Mouse (Mus musculus): ENCODE data around the gene Prkar2b.

Prkar2b gene

DNA sequence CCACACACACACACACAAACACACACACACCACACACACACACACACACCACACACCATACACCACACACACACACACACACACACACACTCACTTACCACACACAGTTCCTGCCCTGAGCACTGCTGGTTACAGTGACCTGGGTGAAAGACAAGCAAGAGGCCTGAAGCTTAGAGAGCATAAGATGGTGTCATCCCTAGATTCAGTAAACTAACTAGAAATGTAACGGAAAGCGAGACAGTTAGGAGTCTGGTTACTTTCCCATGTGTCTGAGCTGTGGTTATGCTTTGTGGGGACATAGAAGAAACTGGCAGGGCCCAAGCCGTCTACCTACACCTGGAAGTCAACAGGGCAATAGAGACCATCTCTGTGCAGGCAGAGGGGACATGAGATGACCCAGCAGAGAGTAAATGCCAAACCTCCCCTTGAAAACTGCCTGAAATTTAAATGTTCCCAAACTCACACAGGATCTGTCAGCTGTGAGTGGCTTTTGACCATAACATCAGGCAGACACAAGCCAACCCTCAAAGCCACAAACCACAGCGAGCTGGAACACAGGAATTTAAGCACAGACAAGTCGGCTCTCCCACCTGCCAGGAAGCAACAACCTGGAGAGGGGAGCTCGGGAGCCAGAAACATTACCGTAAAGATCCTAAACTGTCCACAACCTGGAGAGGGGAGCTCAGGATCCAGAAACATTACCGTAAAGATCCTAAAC is 51.7 kb downstream of the Prkar2b start:
- no peak for DNase-seq (ENCODE audit: low read depth)

- no peak for DNase-seq (ENCODE audit: low read depth)
These were observed 52.4 kb downstream of the Prkar2b start for GRCm38 (mm10) chr12:32008728-32009127.

DNA sequence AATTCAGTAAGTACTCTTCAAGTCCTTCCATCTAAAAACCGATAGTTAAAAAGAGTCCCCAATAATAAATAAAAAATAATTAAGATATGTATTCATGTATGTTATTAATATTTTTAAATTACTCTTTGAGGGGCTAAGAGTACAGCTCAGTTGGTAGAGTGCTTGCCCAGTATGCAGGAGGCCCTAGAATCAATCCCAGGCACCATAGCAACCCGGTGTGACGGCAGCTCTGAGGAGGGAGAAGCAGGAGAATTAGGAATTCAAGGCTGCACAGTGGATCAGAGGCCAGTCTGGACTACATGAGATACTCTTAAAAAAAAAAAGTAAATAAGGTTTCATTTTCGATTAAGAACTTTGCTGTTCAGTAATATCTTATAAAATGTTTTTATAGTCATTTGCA is 53.5 kb downstream of the Prkar2b start:
- no peak for DNase-seq (ENCODE audit: low read depth)

DNA sequence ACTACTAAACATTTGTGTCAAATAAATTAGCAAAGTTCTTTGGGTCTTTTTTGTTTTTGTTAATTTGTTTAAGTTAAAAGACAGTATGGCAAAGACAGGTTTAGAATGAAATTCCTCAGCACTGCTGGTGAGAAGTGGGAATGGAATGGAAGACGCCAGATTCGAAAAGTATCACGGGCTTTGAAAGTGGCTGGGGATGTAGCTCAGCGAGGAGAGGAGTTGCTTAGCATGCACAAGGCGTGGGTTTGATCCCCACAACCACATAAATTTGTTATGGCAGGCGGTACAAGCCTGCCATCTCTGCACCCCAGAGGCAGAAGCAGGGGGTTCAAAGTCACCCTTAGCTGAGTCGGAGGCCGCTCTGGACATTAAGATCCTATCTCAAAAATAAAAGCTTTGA is 54.1 kb downstream of the Prkar2b start:
- no peak for DNase-seq (ENCODE audit: low read depth)

DNA sequence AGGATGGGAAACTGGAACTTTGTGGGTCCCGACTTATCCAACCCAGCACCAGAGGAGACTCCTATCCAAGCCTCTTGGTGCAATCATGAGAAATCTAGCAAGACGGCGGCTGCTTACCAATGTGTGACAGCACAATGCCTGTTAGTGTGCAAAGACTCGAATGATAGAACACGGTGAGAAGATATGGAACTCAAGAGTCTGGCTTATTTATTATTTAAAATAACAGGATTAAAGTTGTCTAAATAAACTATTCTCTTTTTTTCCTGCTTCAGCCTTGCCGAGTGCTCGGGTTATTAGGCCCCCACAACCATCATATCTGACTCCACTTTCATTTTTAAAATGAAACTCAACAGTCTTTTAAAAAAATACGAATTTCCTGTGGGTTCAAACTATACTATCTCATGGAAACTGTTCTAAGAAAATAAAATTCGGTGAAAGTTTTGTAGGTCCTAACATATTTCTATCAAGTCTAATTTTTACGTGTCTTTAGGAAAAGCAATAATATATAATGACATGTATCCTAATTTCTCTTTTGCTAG is 54.6 kb downstream of the Prkar2b start:
- no peak for DNase-seq (ENCODE audit: low read depth)

DNA sequence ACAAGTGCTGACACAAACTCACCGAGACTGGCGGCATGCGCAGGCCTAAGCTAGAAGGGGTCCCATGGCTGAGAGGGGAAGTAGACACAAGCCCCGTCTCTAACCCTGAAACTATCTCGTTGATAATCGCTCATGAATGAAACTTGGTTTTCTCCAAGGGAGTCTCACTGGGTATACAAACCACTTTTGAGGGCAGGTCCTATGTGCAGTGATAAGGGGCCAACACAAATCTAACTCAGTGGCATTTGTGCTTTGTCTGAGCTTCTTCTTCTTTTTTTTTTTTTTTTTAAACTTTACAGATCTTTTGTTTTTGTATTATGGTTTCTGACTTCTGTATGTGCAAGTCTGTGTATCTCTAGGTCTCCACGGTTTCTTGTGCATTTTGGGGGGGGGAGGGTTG is 60.6 kb downstream of the Prkar2b start:
- DNase-seq (ENCODE audit: low read depth): no peak

DNA sequence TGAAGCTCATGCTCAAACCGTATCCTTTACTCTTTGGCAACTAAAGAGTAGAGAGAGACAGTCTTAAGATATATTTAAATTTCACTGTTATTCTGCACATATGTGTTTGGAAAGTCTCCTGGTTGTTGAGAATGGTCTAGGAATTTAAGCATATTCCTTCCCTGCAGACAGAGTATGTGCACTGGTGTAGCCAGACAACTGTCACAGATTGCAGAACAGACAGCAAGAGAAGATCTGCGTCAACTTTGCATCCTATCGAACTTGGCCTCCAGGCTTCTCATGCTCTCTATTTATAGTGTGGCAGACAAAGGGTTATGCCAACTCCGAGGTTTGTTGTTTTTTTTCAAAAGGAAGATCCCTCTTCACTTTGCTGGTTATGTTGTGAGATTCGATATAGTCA is 62.4 kb downstream of the Prkar2b start:
- DNase-seq (ENCODE audit: low read depth): no peak

GRCm38 (mm10) chr12:31997328-31997878 is 63.7 kb downstream of the Prkar2b start:
- DNase-seq (ENCODE audit: low read depth): no peak

- peak; percentile 52 for DNase-seq (ENCODE audit: low read depth)
These were observed 64.2 kb downstream of the Prkar2b start for GRCm38 (mm10) chr12:31996877-31997276.

DNA sequence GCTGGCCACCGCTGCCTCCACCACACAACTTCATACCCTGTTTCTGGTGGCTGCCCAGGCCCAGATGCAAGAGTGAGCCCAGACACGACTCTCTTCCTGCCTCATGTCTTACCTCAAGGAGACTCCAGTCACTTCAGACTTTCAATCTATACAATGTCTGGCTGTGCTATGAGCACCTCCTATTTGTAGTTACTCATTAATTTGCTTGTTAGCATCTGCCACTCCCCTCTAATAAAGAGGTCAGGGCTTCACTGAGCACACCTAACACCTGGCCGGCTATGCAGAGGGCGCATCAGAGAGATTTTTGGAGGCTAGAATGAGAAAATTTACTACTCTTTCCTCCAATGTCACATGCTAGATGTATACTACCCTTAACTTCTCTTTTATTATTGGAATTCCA is 70.5 kb downstream of the Prkar2b start:
- DNase-seq (ENCODE audit: low read depth): no peak

GRCm38 (mm10) chr12:31989726-31990125 is 71.4 kb downstream of the Prkar2b start:
- DNase-seq (ENCODE audit: low read depth): no peak

DNA sequence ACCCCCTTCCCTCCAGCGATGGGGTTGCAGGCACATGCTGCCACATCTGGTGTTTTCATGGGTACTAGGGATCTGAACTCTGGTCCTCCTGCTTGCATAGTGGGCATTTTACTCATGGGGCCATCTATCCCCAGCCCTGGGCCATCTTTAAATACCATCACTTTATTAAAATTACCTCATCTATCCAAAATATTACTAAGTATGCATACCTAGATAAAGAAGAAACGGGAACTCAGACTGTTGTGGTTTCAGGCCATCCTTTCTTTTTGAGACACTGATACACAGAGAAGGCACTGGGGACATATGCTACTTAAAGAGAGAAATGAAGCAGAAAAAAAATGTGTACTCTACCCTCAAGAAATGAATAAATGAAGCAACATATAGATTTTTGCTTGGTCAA is 74.6 kb downstream of the Prkar2b start:
- DNase-seq (ENCODE audit: low read depth): no peak

DNA sequence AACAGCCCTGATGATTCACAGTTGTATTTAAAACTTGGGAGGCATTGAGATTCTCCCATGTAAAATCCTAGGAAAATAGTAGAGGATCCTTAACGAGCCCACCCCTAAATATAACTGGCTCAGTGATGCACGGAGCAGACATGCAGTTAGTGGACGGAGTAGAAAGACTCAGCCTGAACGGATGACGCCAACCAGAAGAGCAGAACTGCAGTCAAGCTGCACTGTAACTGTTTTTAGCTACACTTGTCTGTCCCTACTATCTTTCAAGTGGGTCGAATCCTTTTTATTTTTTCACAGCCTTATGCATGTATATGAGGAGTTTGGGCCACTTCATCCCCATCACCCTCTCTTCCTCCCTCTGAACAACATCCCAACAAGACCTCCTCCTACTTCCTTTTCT is 75.4 kb downstream of the Prkar2b start:
- no peak for DNase-seq (ENCODE audit: low read depth)

DNA sequence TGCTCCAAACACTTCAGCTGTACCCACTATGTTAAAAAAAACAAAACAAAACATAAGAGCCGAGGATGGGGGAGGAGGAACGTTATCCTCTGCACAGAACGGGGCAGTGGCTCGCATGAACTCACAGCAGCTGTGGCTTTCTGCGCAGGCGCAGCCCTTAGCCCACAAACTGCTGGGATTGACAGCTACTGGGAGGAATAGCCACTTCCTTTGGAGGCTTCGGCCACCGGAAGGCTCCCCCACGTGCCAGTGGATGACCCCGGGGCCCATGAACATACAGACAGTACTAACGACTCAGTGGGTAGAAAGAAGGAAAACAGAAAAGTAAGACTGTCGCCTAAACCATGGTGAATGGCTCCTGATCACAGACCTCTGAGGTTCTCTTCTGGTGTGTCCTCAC is 76.4 kb downstream of the Prkar2b start:
- no peak for DNase-seq (ENCODE audit: low read depth)

DNA sequence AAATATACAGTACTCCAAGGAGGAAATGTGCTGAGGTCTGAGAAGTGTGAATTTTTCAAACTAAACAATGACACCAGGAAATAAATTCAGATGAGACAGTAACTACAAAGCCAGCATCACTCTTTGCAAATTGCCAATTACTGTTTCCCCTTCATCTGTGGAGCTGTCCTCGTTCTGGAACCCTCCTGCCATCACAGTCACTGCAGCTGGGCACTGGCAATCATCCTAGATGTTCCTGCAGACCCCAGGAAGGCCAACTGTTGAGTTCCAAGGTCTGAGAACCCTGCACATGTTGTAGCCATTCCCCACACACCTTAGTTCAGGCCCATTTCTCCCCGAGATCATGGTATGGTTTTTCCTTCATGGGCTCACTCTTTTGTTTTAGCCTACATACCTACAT is 76.9 kb downstream of the Prkar2b start:
- DNase-seq (ENCODE audit: low read depth): no peak

DNA sequence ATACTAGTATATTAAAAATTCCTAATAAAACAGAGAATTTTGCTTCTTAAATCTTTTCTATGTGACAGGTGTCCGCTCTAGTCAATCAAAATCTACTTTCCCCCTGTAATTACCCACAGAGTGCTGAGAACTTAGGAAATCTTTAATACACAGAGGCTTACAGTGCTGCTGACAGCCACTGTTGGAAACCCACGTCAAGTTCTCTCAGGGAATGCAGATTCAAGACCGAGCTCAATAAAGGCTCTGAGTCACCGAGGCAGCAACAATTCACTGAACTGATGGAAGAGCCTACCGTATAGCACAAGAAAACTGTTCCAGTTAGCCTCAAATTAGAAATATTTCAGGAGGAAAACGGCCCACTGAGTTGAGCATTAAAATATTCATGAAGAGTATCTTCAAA is 77.3 kb downstream of the Prkar2b start:
- DNase-seq (ENCODE audit: low read depth): no peak

DNA sequence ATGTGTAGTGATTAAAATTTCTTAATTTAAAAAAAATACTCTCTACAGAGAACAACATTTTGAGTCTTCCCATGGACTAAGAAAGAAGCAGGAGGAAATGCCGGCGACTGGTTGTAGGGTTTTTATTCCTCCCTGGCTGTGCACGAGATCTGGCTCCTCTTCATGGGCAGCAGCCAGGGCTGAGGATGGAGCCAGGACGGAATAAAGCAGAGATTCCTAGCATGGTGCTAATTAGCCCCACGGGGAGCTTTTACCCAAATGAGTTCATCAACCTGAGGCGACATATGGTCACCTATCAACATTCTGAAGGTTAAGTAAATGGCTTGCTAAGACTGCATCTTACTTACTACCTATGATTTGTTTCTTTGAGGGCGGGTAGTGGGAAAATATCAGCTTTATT is 77.9 kb downstream of the Prkar2b start:
- DNase-seq (ENCODE audit: low read depth): no peak

DNA sequence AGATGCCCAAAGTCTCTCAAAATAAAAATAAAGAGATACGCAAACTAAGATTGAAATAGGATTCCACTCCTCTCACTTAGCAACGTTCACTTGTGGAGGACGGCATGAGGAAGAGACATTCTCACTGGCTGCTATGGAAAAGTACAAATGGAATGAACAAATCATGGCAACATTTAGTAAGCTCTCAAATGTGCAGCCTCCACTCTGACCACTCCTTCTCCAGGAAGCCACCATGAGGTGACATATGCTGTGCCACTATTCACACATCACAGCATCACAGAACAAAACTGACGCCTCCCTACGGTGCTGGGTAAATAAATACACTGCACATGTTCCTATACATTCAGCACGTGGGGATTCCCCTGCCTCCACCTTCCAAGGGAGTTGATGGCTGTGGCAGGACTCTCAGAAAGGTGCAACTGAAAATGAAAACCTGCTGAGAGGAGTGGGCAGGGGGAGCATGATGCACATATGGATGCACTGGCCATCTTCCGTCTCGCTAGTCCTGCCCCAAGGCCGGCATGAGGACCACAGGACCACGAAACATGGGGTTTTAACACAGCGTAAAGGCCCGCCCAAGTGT is 83.4 kb downstream of the Prkar2b start:
- DNase-seq (ENCODE audit: low read depth): no peak

DNA sequence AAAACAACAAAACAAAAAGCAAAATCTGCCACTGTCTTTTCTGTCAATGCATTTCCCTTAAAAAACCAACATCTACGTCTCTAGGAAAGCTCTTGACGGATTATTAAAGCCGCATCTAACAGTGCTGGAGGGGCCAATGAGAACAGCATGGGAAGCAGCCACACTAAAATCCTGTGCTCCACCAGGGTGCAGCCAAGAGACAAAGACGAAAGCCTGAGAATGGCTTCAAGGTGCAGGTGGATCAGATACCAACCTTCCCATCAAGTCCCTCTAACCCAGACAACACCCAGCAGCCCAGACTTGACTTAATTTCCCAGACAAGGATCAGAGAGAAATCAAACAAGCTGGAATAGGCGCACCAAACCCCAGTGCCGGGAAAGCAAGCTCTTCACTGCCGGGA is 84.6 kb downstream of the Prkar2b start:
- DNase-seq (ENCODE audit: low read depth): no peak

DNA sequence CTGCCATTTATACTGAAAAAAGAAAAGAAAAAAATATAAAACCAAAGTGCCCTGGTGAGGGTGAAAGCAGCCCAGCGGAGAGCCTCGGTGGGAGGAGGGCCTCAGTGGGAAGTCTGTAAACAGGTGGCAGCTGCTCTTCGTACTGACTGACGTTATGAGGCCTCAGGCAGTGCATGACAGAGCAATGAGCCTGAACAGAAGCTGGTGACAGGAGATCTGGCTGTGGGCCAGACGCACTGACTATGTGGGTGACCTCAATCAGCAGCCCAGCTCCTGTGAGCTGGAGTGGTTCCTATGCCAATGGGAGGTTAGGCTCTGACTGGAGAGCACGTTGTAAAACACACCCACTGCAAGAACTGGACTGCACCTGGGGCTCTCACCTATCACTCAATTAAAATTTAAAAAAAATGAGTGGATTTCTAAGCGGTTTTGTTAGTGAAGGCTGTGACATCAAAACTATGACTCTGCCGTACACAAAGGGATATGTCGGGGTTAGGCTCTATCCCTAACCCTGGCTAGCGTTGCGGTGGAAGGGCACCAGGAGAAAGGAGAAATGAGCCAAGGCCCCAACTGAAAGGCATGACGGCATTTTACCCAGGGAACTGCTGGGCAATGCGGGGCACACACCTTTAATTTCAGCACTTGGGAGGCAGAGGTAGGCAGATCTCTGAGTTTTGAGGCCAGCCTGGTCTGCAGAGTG is 87.5 kb downstream of the Prkar2b start:
- no peak for DNase-seq (ENCODE audit: low read depth)

- no peak for DNase-seq (ENCODE audit: low read depth)
These were observed 89.5 kb downstream of the Prkar2b start for GRCm38 (mm10) chr12:31971547-31971946.

- DNase-seq (ENCODE audit: low read depth): no peak
These were observed 92.0 kb downstream of the Prkar2b start for GRCm38 (mm10) chr12:31969111-31969510.

DNA sequence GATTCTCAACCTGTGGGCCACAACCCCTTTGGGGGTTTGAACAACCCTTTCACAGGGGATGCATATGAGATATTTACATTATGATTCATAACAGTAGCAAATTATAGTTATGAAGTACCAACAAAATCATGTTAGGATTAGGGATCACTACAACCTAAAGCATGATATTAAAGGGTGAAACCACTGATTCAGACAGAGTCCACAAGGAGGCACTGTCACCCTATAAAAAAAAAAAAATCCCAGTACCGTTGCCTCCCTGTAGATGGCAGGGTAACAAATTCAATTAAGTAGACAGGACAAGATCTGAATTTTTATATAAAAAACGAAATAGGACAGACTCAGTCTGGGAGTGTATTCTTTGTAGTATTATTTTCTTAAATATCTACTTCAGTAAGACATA is 93.6 kb downstream of the Prkar2b start:
- DNase-seq (ENCODE audit: low read depth): peak; percentile 41

Data from fibroblast of lung, adult 2 months (primary cell).